Mouse (Mus musculus) neural tube, embryonic 12.5 days (tissue): ENCODE measurements at regions not wholly inside any gene's neighbourhood (a gene's known extent, or its start where the extent isn't known, plus 50 kb on each side); places are given as distances from the start of the nearest gene placed in this dataset.

ENCODE experiments used
- ATAC-seq: fragments of 200-750 bp; cut with Nextera tagmentation; 2 replicates; pipeline ENCODE4 v1.8.0; 2017; ENCODE audit warnings: low read depth, mild to moderate bottlenecking, moderate TSS enrichment, moderate library complexity; ENCODE audit not compliant: low FRiP score
- H3K27ac ChIP-seq: fragments of 300-500 bp; sonication (generic); 2 replicates; pipeline ENCODE4 v1.5.1; 2016
- H3K27me3 ChIP-seq: fragments of 300-500 bp; sonication (generic); replicated peaks from 2 replicates; pipeline ENCODE4 v1.6.1; 2016; ENCODE audit warnings: mild to moderate bottlenecking
- H3K36me3 ChIP-seq: fragments of 300-500 bp; sonication (generic); 2 replicates; pipeline ENCODE4 v1.6.1; 2016; ENCODE audit warnings: mild to moderate bottlenecking
- H3K4me1 ChIP-seq: fragments of 300-500 bp; sonication (generic); 2 replicates; pipeline ENCODE4 v1.6.1; 2016
- H3K4me2 ChIP-seq: fragments of 300-500 bp; sonication (generic); replicated peaks from 2 replicates; pipeline ENCODE4 v1.6.1; 2016; ENCODE audit warnings: mild to moderate bottlenecking
- H3K4me3 ChIP-seq: fragments of 300-500 bp; sonication (generic); 2 replicates; pipeline ENCODE4 v1.5.1; 2016
- H3K9ac ChIP-seq: fragments of 300-500 bp; sonication (generic); 2 replicates; pipeline ENCODE4 v1.6.1; 2016; ENCODE audit warnings: mild to moderate bottlenecking
- H3K9me3 ChIP-seq: fragments of 300-500 bp; sonication (generic); 2 replicates; pipeline ENCODE4 v1.6.1; 2016; ENCODE audit warnings: mild to moderate bottlenecking
- WGBS: fragments of 180-500 bp; shearing (Covaris S2); methylation state at CpG from one replicate; pipeline ENCODE4 v1.1.7; 2016; 5-methylcytosine and 5-hydroxymethylcytosine counted together

GRCm38 (mm10) chr1:155472112-155472955, 55.1 kb upstream of the Xpr1 start:
- Histone ChIP-seq H3K9me3 (no peaks in the 10 kb centered on the region), H3K27me3 (no peaks in the 10 kb centered on the region), H3K4me3 (no peak overlapping the region), H3K4me2 (no peak overlapping the region), H3K9ac (no peak overlapping the region), H3K36me3 (no peaks in the 10 kb centered on the region), H3K27ac (no peak overlapping the region), H3K4me1 (peaks cover 4% of the 10 kb centered on the region; the same call in 1 of the 2 replicates)
- no peak for ATAC-seq
- 60% methylated on average over 11 of the region's 11 CpGs for WGBS

GRCm38 (mm10) chr1:155472956-155473646, 55.9 kb upstream of the Xpr1 start:
- no peak for ATAC-seq
- Histone ChIP-seq H3K4me2 (no peak overlapping the region), H3K9me3 (no peaks in the 10 kb centered on the region), H3K4me3 (no peak overlapping the region), H3K4me1 (peaks cover 4% of the 10 kb centered on the region; the same call in 1 of the 2 replicates), H3K36me3 (no peaks in the 10 kb centered on the region), H3K27me3 (no peaks in the 10 kb centered on the region), H3K9ac (no peak overlapping the region), H3K27ac (no peak overlapping the region)
- WGBS: 73% methylated on average over 5 of the region's 5 CpGs

- 37% methylated on average over 2 of the region's 2 CpGs for WGBS
- no peak overlapping the region for H3K27ac ChIP-seq
These were observed 57.8 kb upstream of the Xpr1 start for GRCm38 (mm10) chr1:155474973-155475372.

GRCm38 (mm10) chr1:155476237-155476636, 59.0 kb upstream of the Xpr1 start:
- no peak overlapping the region for H3K27ac ChIP-seq
- no peak for ATAC-seq
- no peaks in the 10 kb centered on the region for H3K9me3 ChIP-seq
- H3K9ac ChIP-seq: no peak overlapping the region
- H3K4me1 ChIP-seq: peaks cover 4% of the 10 kb centered on the region; the same call in 1 of the 2 replicates
- 92% methylated on average over 3 of the region's 3 CpGs for WGBS
- no peak overlapping the region for H3K4me2 ChIP-seq
- no peaks in the 10 kb centered on the region for H3K36me3 ChIP-seq
- H3K27me3 ChIP-seq: no peaks in the 10 kb centered on the region
- H3K4me3 ChIP-seq: no peak overlapping the region

More at GRCm38 (mm10) chr1:155474973-155475372, 57.8 kb upstream of the Xpr1 start:
- Histone ChIP-seq H3K4me2 (no peak overlapping the region), H3K4me3 (no peak overlapping the region), H3K27me3 (no peaks in the 10 kb centered on the region), H3K36me3 (no peaks in the 10 kb centered on the region), H3K4me1 (peaks cover 4% of the 10 kb centered on the region; the same call in 1 of the 2 replicates), H3K9ac (no peak overlapping the region), H3K9me3 (no peaks in the 10 kb centered on the region)
- no peak for ATAC-seq

- H3K4me1 ChIP-seq: peaks cover 5% of the 10 kb centered on the region; the same call in 1 of the 2 replicates
- no peak overlapping the region for H3K9ac ChIP-seq
- ATAC-seq: no peak
- WGBS: 36% methylated on average over 9 of the region's 9 CpGs
- H3K27me3 ChIP-seq: no peaks in the 10 kb centered on the region
- no peaks in the 10 kb centered on the region for H3K9me3 ChIP-seq
- H3K36me3 ChIP-seq: no peaks in the 10 kb centered on the region
- H3K4me3 ChIP-seq: no peak overlapping the region
- no peak overlapping the region for H3K27ac ChIP-seq
- H3K4me2 ChIP-seq: no peak overlapping the region; the same call in 1 of the 2 replicates
These were observed 64.9 kb upstream of the Xpr1 start for GRCm38 (mm10) chr1:155482148-155482547.

- ATAC-seq: no peak
- Histone ChIP-seq H3K4me2 (no peak overlapping the region), H3K4me1 (peaks cover 5% of the 10 kb centered on the region; the same call in 1 of the 2 replicates), H3K9ac (no peak overlapping the region), H3K27me3 (no peaks in the 10 kb centered on the region), H3K4me3 (no peak overlapping the region), H3K9me3 (no peaks in the 10 kb centered on the region), H3K27ac (no peak overlapping the region), H3K36me3 (no peaks in the 10 kb centered on the region)
- WGBS: 77% methylated on average over 5 of the region's 5 CpGs
These were observed 65.5 kb upstream of the Xpr1 start for GRCm38 (mm10) chr1:155482760-155483159.

GRCm38 (mm10) chr1:155483693-155484092, 66.5 kb upstream of the Xpr1 start:
- no peak for ATAC-seq
- H3K36me3 ChIP-seq: no peaks in the 10 kb centered on the region
- H3K4me2 ChIP-seq: no peak overlapping the region
- H3K9ac ChIP-seq: no peak overlapping the region
- H3K9me3 ChIP-seq: no peaks in the 10 kb centered on the region
- no peak overlapping the region for H3K4me3 ChIP-seq
- no peak overlapping the region for H3K27ac ChIP-seq
- H3K27me3 ChIP-seq: no peaks in the 10 kb centered on the region
- WGBS: 80% methylated on average over 7 of the region's 7 CpGs
- peaks cover 8% of the 10 kb centered on the region for H3K4me1 ChIP-seq

- Histone ChIP-seq H3K36me3 (no peaks in the 10 kb centered on the region), H3K27me3 (no peaks in the 10 kb centered on the region), H3K9ac (no peak overlapping the region), H3K4me3 (no peak overlapping the region), H3K27ac (no peak overlapping the region), H3K9me3 (no peaks in the 10 kb centered on the region), H3K4me1 (peaks cover 17% of the 10 kb centered on the region), H3K4me2 (no peak overlapping the region)
- WGBS: 90% methylated on average over 6 of the region's 6 CpGs
- ATAC-seq: no peak
These were observed 70.1 kb upstream of the Acbd6 start for GRCm38 (mm10) chr1:155487796-155488195.

- peaks cover 17% of the 10 kb centered on the region for H3K4me1 ChIP-seq
- H3K9me3 ChIP-seq: no peaks in the 10 kb centered on the region
- no peak overlapping the region for H3K4me3 ChIP-seq
- WGBS: 85% methylated on average over 11 of the region's 11 CpGs
- H3K4me2 ChIP-seq: no peak overlapping the region
- no peak overlapping the region for H3K9ac ChIP-seq
- no peak overlapping the region for H3K27ac ChIP-seq
- H3K36me3 ChIP-seq: no peaks in the 10 kb centered on the region
- no peak for ATAC-seq
- H3K27me3 ChIP-seq: no peaks in the 10 kb centered on the region
These were observed 68.8 kb upstream of the Acbd6 start for GRCm38 (mm10) chr1:155488966-155489661.

- Histone ChIP-seq H3K27ac (no peak overlapping the region), H3K9ac (no peak overlapping the region), H3K36me3 (no peaks in the 10 kb centered on the region), H3K4me3 (no peak overlapping the region), H3K27me3 (no peaks in the 10 kb centered on the region), H3K4me1 (peaks cover 17% of the 10 kb centered on the region), H3K9me3 (no peaks in the 10 kb centered on the region), H3K4me2 (no peak overlapping the region)
- 69% methylated on average over 7 of the region's 7 CpGs for WGBS
- ATAC-seq: no peak
These were observed 67.8 kb upstream of the Acbd6 start for GRCm38 (mm10) chr1:155490131-155490530.

GRCm38 (mm10) chr1:155491205-155492026, 66.5 kb upstream of the Acbd6 start:
- H3K27me3 ChIP-seq: no peaks in the 10 kb centered on the region
- H3K4me3 ChIP-seq: no peak overlapping the region
- H3K9me3 ChIP-seq: no peaks in the 10 kb centered on the region
- 0 out of 2 replicates have a peak overlapping the region, but pooled peaks have one; percentile 33 for H3K9ac ChIP-seq
- 0 out of 2 replicates have a peak overlapping the region, but pooled peaks have one; percentile 50 for H3K27ac ChIP-seq
- H3K36me3 ChIP-seq: no peaks in the 10 kb centered on the region
- H3K4me1 ChIP-seq: peaks cover 17% of the 10 kb centered on the region
- WGBS: 18% methylated on average over 24 of the region's 24 CpGs
- peak; percentile 70 for ATAC-seq
- peak overlapping the region; percentile 52 for H3K4me2 ChIP-seq
